Mouse (Mus musculus): ENCODE measurements at regions not wholly inside any gene's neighbourhood (a gene's known extent, or its start where the extent isn't known, plus 50 kb on each side); places are given as distances from the start of the nearest gene placed in this dataset.

- no peaks in the 10 kb centered on the region for H3K9me3 ChIP-seq (replicated peaks; ENCODE audit: control insufficient read depth, low read length)
- H3K9ac ChIP-seq (ENCODE audit: low read depth, low read length): no peak overlapping the region
- no peak overlapping the region for H3K4me2 ChIP-seq (ENCODE audit: low read depth, low read length)
- WGBS (ENCODE audit: insufficient replicate concordance): 40% methylated on average over 4 of the region's 4 CpGs
- no peak for ATAC-seq (ENCODE audit: low read depth)
- H3K27ac ChIP-seq (ENCODE audit: low read length): no peak overlapping the region
- no peaks in the 10 kb centered on the region for H3K27me3 ChIP-seq (ENCODE audit: control insufficient read depth, insufficient read depth, low read depth, low read length)
- no peak overlapping the region for H3K4me3 ChIP-seq (ENCODE audit: low read depth, low read length)
- no peaks in the 10 kb centered on the region for H3K36me3 ChIP-seq (ENCODE audit: control insufficient read depth, insufficient read depth)
- no peaks in the 10 kb centered on the region for H3K4me1 ChIP-seq (ENCODE audit: control insufficient read depth, low read depth, low read length)
Observed at GRCm38 (mm10) chr14:64534194-64534593, 430.1 kb downstream of the Prss52 start.

GRCm38 (mm10) chr14:64539436-64539835 lies 435.4 kb downstream of the Prss52 start:
- Histone ChIP-seq H3K27ac (ENCODE audit: low read length) (no peak overlapping the region), H3K27me3 (ENCODE audit: control insufficient read depth, insufficient read depth, low read depth, low read length) (no peaks in the 10 kb centered on the region), H3K4me3 (ENCODE audit: low read depth, low read length) (no peak overlapping the region), H3K9me3 (replicated peaks; ENCODE audit: control insufficient read depth, low read length) (no peaks in the 10 kb centered on the region), H3K4me2 (ENCODE audit: low read depth, low read length) (no peak overlapping the region), H3K4me1 (ENCODE audit: control insufficient read depth, low read depth, low read length) (no peaks in the 10 kb centered on the region), H3K36me3 (ENCODE audit: control insufficient read depth, insufficient read depth) (no peaks in the 10 kb centered on the region), H3K9ac (ENCODE audit: low read depth, low read length) (no peak overlapping the region)
- 32% methylated on average over 2 of the region's 2 CpGs for WGBS (ENCODE audit: insufficient replicate concordance)
- ATAC-seq (ENCODE audit: low read depth): no peak

- Histone ChIP-seq H3K9ac (ENCODE audit: low read depth, low read length) (no peak overlapping the region), H3K27me3 (ENCODE audit: control insufficient read depth, insufficient read depth, low read depth, low read length) (no peaks in the 10 kb centered on the region), H3K4me2 (ENCODE audit: low read depth, low read length) (no peak overlapping the region), H3K4me1 (ENCODE audit: control insufficient read depth, low read depth, low read length) (no peaks in the 10 kb centered on the region), H3K27ac (ENCODE audit: low read length) (no peak overlapping the region), H3K4me3 (ENCODE audit: low read depth, low read length) (no peak overlapping the region), H3K9me3 (replicated peaks; ENCODE audit: control insufficient read depth, low read length) (no peaks in the 10 kb centered on the region), H3K36me3 (ENCODE audit: control insufficient read depth, insufficient read depth) (no peaks in the 10 kb centered on the region)
- ATAC-seq (ENCODE audit: low read depth): no peak
- 58% methylated on average over 3 of the region's 3 CpGs for WGBS (ENCODE audit: insufficient replicate concordance)
Observed at GRCm38 (mm10) chr14:64545056-64545455, 441.0 kb downstream of the Prss52 start.

- Histone ChIP-seq H3K9ac (ENCODE audit: low read depth, low read length) (no peak overlapping the region), H3K27ac (ENCODE audit: low read length) (no peak overlapping the region), H3K4me3 (ENCODE audit: low read depth, low read length) (no peak overlapping the region), H3K4me1 (ENCODE audit: control insufficient read depth, low read depth, low read length) (no peaks in the 10 kb centered on the region), H3K9me3 (replicated peaks; ENCODE audit: control insufficient read depth, low read length) (no peaks in the 10 kb centered on the region), H3K36me3 (ENCODE audit: control insufficient read depth, insufficient read depth) (no peaks in the 10 kb centered on the region), H3K27me3 (ENCODE audit: control insufficient read depth, insufficient read depth, low read depth, low read length) (no peaks in the 10 kb centered on the region), H3K4me2 (ENCODE audit: low read depth, low read length) (no peak overlapping the region)
- ATAC-seq (ENCODE audit: low read depth): no peak
- WGBS (ENCODE audit: insufficient replicate concordance): 2% methylated on average over 4 of the region's 4 CpGs
Observed at GRCm38 (mm10) chr14:64546787-64547186, 442.7 kb downstream of the Prss52 start.

GRCm38 (mm10) chr14:64552951-64553350 lies 448.9 kb downstream of the Prss52 start:
- Histone ChIP-seq H3K36me3 (ENCODE audit: control insufficient read depth, insufficient read depth) (no peaks in the 10 kb centered on the region), H3K9ac (ENCODE audit: low read depth, low read length) (no peak overlapping the region), H3K4me1 (ENCODE audit: control insufficient read depth, low read depth, low read length) (no peaks in the 10 kb centered on the region), H3K27me3 (ENCODE audit: control insufficient read depth, insufficient read depth, low read depth, low read length) (no peaks in the 10 kb centered on the region), H3K4me2 (ENCODE audit: low read depth, low read length) (no peak overlapping the region), H3K4me3 (ENCODE audit: low read depth, low read length) (no peak overlapping the region), H3K27ac (ENCODE audit: low read length) (no peak overlapping the region), H3K9me3 (replicated peaks; ENCODE audit: control insufficient read depth, low read length) (no peaks in the 10 kb centered on the region)
- no peak for ATAC-seq (ENCODE audit: low read depth)
- 46% methylated on average over 4 of the region's 4 CpGs for WGBS (ENCODE audit: insufficient replicate concordance)

- no peaks in the 10 kb centered on the region for H3K4me1 ChIP-seq (ENCODE audit: control insufficient read depth, low read depth, low read length)
- 67% methylated on average over 7 of the region's 7 CpGs for WGBS (ENCODE audit: insufficient replicate concordance)
Observed at GRCm38 (mm10) chr14:64556042-64556441, 452.0 kb downstream of the Prss52 start.

GRCm38 (mm10) chr14:64557453-64557852 lies 453.4 kb downstream of the Prss52 start:
- WGBS (ENCODE audit: insufficient replicate concordance): 62% methylated on average over 6 of the region's 6 CpGs
- H3K4me3 ChIP-seq (ENCODE audit: low read depth, low read length): no peak overlapping the region

More at GRCm38 (mm10) chr14:64556042-64556441, 452.0 kb downstream of the Prss52 start:
- Histone ChIP-seq H3K9me3 (replicated peaks; ENCODE audit: control insufficient read depth, low read length) (no peaks in the 10 kb centered on the region), H3K27ac (ENCODE audit: low read length) (no peak overlapping the region), H3K4me3 (ENCODE audit: low read depth, low read length) (no peak overlapping the region), H3K4me2 (ENCODE audit: low read depth, low read length) (no peak overlapping the region), H3K36me3 (ENCODE audit: control insufficient read depth, insufficient read depth) (no peaks in the 10 kb centered on the region), H3K27me3 (ENCODE audit: control insufficient read depth, insufficient read depth, low read depth, low read length) (no peaks in the 10 kb centered on the region), H3K9ac (ENCODE audit: low read depth, low read length) (no peak overlapping the region)
- no peak for ATAC-seq (ENCODE audit: low read depth)

GRCm38 (mm10) chr14:64568689-64569088 lies 464.6 kb downstream of the Prss52 start:
- H3K4me3 ChIP-seq (ENCODE audit: low read depth, low read length): no peak overlapping the region
- H3K9ac ChIP-seq (ENCODE audit: low read depth, low read length): no peak overlapping the region
- no peak overlapping the region for H3K27ac ChIP-seq (ENCODE audit: low read length)
- no peaks in the 10 kb centered on the region for H3K27me3 ChIP-seq (ENCODE audit: control insufficient read depth, insufficient read depth, low read depth, low read length)
- no peak overlapping the region for H3K4me2 ChIP-seq (ENCODE audit: low read depth, low read length)
- ATAC-seq (ENCODE audit: low read depth): no peak
- no peaks in the 10 kb centered on the region for H3K9me3 ChIP-seq (replicated peaks; ENCODE audit: control insufficient read depth, low read length)
- no peaks in the 10 kb centered on the region for H3K4me1 ChIP-seq (ENCODE audit: control insufficient read depth, low read depth, low read length)
- no peaks in the 10 kb centered on the region for H3K36me3 ChIP-seq (ENCODE audit: control insufficient read depth, insufficient read depth)
- 7% methylated on average over 6 of the region's 6 CpGs for WGBS (ENCODE audit: insufficient replicate concordance)

More at GRCm38 (mm10) chr14:64557453-64557852, 453.4 kb downstream of the Prss52 start:
- no peaks in the 10 kb centered on the region for H3K4me1 ChIP-seq (ENCODE audit: control insufficient read depth, low read depth, low read length)
- H3K27me3 ChIP-seq (ENCODE audit: control insufficient read depth, insufficient read depth, low read depth, low read length): no peaks in the 10 kb centered on the region
- H3K36me3 ChIP-seq (ENCODE audit: control insufficient read depth, insufficient read depth): no peaks in the 10 kb centered on the region
- no peaks in the 10 kb centered on the region for H3K9me3 ChIP-seq (replicated peaks; ENCODE audit: control insufficient read depth, low read length)
- H3K27ac ChIP-seq (ENCODE audit: low read length): no peak overlapping the region
- ATAC-seq (ENCODE audit: low read depth): no peak
- no peak overlapping the region for H3K9ac ChIP-seq (ENCODE audit: low read depth, low read length)
- H3K4me2 ChIP-seq (ENCODE audit: low read depth, low read length): no peak overlapping the region

GRCm38 (mm10) chr14:64570951-64571350 lies 466.9 kb downstream of the Prss52 start:
- no peak overlapping the region for H3K4me3 ChIP-seq (ENCODE audit: low read depth, low read length)
- no peak overlapping the region for H3K27ac ChIP-seq (ENCODE audit: low read length)
- no peak overlapping the region for H3K9ac ChIP-seq (ENCODE audit: low read depth, low read length)
- 81% methylated on average over 7 of the region's 7 CpGs for WGBS (ENCODE audit: insufficient replicate concordance)
- H3K4me1 ChIP-seq (ENCODE audit: control insufficient read depth, low read depth, low read length): no peaks in the 10 kb centered on the region
- no peaks in the 10 kb centered on the region for H3K27me3 ChIP-seq (ENCODE audit: control insufficient read depth, insufficient read depth, low read depth, low read length)
- H3K36me3 ChIP-seq (ENCODE audit: control insufficient read depth, insufficient read depth): no peaks in the 10 kb centered on the region
- H3K4me2 ChIP-seq (ENCODE audit: low read depth, low read length): no peak overlapping the region
- no peak for ATAC-seq (ENCODE audit: low read depth)
- no peaks in the 10 kb centered on the region for H3K9me3 ChIP-seq (replicated peaks; ENCODE audit: control insufficient read depth, low read length)

All from liver, embryonic 16.5 days (tissue).